Mouse (Mus musculus) c-Kit-positive CD71-positive TER-119-positive erythroid progenitor cells, embryonic 14.5 days (primary cell): ENCODE results near the gene Eif2ak2.

Experiments
- DNase-seq: peaks from one replicate; pipeline ENCODE4 v3.0.0-alpha.2; 2013; ENCODE audit warnings: low spot score

Gene Eif2ak2

GRCm38 (mm10) chr17:78882401-78883112 is at the start of gene Eif2ak2:
TSS of gene Eif2ak2 (minus strand) at chr17:78882573.
- peak; percentile 73 for DNase-seq

DNA sequence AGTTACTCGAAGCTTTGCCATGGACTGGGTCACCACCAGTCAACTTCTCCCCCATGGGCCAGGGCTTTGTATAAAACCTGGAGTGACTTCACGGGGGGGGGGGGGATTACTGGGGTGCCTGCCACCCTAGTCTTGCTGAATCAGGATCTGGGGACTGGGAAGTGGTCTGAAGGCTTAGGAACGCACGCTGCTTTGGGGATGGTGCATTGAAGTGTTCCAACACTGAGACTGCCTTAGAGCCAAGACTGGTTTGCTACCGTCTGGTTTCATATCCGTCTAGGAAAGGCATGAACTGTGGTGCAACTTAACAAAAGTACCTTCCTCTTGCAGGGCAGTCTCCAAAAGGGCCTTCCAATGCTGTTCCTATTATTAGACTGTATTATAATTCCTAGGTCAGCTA is 35.3 kb upstream of the Eif2ak2 start:
- no peak for DNase-seq

GRCm38 (mm10) chr17:78916899-78917298 is 34.5 kb upstream of the Eif2ak2 start:
- no peak for DNase-seq

DNA sequence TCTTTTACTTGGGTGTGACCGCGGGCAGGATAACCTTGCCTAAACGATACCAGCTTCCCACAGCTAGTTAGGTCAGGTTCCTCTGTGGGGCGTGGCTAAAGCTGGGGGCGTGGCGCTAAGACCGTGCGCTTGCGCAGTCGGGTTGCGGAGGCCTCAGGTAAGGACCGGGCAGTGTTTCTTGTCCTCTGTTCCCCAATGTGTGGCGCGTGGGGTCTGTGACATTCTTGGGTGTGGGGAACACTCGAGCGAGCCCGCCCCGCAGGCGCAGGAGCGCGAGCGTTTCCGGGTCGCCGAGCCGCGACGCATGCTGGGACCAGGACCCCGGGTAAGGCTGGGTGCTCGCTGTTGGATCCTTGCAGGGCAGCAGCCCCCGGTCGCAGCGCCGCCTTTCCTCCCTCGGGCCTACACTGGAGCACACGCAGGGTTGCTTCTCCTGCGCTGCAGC is 34.0 kb upstream of the Eif2ak2 start, which contains the start of gene Cebpzos:
TSS of gene Cebpzos (plus strand) at position 132 of the 445 bp plus-strand sequence.
- peak; percentile 87 for DNase-seq

DNA sequence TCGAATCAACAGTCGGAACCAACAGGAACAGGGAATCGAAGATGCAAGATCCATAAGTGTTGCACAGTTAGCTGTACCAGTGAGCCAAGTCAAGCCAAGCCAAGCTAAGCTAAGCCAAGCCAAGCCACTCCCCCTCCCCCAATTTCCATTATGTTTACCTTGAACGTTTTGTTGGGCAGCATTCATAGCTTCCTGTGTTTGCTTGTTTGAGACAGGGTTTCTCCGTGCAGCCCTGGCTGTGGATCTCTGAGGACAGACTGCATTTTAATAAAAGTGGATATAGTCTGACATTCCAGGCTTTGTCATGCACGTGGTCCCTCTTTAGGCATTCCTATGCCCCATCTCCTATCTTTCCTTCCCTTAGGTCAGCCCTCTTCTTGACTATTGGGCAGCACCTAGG is 33.4 kb upstream of the Eif2ak2 start:
- DNase-seq, result no peak

DNA sequence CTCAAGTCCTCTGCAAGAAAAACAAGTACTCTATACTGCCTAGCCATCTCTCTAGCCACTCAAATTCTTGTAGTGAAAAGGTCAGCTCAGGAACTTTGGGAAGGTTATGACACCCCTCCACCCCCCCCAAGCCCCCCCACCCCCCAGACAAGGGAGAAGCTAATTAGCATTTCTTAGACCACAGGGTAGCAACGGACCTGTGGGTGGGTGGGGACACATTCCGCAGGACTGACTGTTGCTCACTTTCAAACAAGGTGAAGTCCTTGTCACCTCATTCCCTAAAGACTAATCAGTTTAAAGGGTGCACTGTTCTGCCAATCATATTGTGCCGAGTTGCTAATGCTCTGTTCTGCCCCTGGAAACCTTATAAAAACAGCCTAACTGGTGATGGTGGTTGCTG is 31.5 kb upstream of the Eif2ak2 start:
- no peak for DNase-seq

GRCm38 (mm10) chr17:78912861-78913281 is 30.5 kb upstream of the Eif2ak2 start:
- DNase-seq, result no peak

DNA sequence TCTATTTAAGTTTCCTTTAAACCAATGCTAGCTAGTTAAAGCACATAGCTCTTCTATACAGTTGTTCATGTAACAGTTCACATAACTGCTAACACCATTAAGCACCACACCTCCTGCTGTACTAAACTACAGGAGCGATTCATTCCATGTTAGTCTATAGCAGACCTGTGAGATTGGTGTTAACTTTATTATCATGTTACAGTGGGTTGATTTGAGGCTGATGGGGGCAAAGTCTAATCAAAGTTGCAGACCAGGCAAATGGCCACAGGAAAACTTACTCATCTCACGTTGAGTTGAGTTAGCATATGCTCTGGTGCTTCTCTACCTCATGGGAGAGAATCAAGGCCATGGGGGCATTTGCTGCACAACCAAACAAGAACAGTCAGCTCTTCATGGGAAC is 27.0 kb upstream of the Eif2ak2 start:
- DNase-seq, result no peak

GRCm38 (mm10) chr17:78906892-78907291 is 24.5 kb upstream of the Eif2ak2 start, which contains the start of gene Sult6b1:
TSS of gene Sult6b1 (minus strand) at chr17:78906992.
- no peak for DNase-seq

DNA sequence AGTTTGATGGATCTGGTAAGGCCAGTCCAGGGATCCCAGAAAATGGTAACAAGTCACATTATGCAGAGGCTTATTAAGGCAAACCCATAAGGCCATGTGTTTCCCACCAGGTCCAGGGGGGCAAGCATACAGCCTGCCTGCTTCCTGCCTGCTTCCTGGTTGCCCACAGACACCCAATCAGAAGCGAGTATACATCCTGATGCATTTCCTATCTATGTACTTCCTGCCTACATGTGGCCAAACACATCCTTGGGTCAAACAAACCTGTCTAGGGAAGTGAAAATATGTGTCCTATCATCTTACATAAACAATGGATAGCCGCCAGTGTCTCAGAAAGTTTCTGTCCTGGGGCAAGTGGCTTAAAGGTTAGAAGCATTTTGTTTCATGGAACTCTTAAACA is 20.8 kb upstream of the Eif2ak2 start:
- DNase-seq, result no peak

GRCm38 (mm10) chr17:78895394-78895793 is 13.0 kb upstream of the Eif2ak2 start:
- no peak for DNase-seq

DNA sequence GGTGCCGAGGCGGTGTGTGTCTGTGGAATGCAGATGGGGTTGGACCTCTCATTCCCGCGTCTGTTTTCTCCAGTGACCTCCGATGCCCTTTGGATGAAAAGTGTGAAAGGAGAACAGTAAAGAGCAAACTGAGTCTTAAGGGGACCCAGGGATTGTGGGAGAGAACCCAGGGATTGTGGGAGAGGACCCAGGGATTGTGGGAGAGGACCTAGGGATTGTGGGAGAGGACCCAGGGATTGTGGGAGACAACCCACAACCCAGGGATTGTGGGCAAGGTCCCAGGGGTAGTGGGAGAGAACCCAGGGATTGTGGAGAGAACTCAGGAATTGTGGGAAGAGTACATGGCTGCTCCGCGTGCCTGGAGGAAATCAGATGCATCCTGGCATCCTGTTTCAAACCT is 12.6 kb upstream of the Eif2ak2 start:
- no peak for DNase-seq

DNA sequence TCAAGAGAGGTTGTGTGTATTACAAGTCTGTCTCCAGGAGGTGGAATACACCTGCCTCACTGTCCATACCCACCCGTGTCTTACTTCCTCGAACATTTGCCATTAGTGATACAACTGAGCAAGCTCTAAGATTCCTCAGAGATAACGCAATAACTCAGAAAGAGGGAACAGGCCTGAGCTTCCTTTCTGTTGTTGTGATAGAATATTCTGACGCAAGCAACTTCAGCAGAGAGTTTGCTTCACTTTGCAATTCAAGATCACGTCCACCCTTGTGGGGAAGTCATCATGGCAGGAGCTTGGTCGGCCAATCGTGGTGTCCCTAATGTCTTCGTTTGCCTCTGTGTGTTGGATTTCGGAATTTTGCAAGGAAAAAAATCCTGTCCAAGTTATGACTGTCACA is 8.6 kb upstream of the Eif2ak2 start:
- DNase-seq, result no peak

GRCm38 (mm10) chr17:78889184-78889583 is 6.8 kb upstream of the Eif2ak2 start:
- no peak for DNase-seq

DNA sequence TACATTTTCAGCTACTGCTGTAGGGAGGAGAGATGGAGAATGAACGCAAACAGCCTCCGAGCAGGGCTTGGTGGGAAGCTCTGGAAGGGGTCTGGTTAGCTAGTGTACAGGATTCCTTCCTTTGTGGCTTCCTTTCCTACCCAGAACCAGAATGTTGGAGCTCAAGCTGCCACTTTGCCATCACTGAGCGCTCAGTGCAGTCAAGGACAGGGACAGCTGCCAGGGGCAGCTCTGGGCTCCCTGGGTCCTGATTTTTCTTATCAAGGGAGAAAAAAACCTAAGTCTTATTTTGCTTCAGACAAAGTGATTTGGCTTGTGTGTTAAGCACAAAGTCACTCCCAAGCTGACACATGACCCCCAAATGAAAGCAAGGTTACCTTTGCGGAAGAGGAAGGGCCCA is 6.2 kb upstream of the Eif2ak2 start:
- no peak for DNase-seq

DNA sequence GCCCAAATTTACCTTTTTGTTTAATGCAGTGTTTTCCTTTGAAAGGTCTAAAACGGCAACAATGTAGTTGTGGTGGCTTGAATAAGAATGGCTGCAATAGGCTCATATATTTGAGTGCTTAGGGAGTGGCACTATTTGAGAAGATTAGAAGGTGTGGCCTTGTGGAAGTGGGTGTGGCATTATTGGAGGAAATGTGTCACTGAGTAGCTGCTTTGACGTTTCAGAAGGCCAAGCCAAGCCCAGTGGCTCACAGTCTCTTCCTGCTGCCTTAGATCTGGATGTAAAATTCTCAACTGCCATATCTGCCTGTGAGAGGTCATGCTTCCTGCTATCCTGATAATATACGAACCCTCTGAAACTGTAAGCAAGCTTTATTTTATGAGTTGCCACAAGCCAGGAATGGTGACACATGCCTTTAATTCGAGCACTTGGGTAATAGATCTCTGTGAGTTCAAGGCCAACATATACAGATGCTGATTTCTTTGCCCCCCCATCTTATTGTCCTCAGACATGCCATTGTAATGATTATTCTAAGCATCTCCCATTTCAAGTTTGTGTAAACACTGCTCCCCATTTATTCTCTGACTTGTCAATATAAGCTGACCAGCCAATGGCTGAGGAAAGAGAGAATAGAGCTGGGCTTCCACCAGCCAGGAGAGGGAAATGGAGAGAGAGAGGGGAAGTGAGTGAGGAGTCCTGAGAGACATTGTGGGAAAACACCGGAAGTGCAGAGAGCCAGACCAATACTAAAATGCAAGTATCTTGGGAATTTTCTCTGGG is 3.1 kb upstream of the Eif2ak2 start:
- no peak for DNase-seq

GRCm38 (mm10) chr17:78883291-78883690 is 918 bp upstream of the Eif2ak2 start:
- DNase-seq, result no peak

DNA sequence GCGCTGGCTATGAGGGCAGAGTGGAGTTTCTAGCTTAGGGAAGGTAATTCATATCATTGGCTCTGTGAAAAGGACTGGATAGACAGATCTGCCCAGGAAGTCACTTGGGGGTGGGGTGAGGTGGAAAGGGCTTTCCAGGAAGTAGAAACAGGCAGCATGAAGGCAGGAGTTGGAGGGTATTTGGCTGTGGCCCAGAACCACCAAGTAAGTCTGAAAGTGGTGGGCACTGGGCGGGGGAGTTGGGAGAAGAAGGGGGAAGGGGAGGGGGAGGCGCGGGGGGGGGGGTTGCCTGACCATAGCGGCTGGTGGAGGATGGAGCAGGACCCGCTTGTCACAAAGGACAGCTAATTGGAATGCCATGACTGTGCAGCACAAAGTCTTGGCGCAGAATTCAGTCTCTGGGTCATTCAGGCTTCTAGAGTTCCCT is 482 bp downstream of the Eif2ak2 start:
- no peak for DNase-seq

GRCm38 (mm10) chr17:78873886-78874285 is 8.5 kb downstream of the Eif2ak2 start:
- DNase-seq, result no peak

GRCm38 (mm10) chr17:78856243-78856642 is 26.1 kb downstream of the Eif2ak2 start:
- DNase-seq, result no peak

DNA sequence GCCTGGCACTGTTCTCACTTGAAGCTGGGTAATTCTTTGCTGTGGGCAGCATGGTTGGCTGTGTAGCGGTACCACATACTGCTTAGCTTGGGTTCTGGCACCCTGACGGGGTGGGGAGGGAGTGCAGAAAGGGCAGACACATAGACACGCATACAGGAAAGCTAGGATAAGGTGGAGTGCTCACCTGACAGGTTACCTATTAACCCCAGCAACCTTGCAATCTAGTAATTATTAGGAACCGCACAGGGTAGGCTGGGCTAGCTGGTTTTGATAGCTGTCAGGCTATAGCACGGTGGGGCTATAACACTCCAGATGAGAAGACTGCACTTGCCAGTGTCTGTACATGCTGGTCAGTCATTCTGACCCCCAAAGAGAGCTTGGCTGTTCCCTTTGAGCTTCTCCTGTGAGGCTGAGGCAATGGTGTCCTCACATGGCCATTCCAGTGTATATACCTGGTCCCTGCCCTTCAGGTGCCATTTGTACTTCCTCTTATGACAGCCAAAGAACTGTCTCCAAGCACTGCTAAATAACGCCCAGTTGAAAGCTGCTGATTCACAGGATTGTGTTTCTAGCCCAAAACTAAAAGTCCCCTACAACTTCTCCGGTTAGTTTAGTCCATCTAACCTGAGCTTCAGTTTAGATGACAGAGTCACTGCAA is 40.0 kb downstream of the Eif2ak2 start:
- no peak for DNase-seq

- DNase-seq, result peak; percentile 41
These were observed 46.3 kb downstream of the Eif2ak2 start for GRCm38 (mm10) chr17:78836056-78836455.
